Mouse (Mus musculus) heart, adult 2 months (tissue): ENCODE results near the gene Gm6871. TPM values are rescaled to one million over a fixed set of nuclear protein-coding genes. Genes with fewer than 3 reads are reported as not detected.
A peak's percentile ranks its signal among the peaks of the same experiment; 100 is the strongest.
"Not testable (repeated sequence)": the region's sequence is repeated elsewhere in the genome, so short reads cannot be mapped to it uniquely, and the experiment has no call there.

ENCODE experiments used
- DNase-seq, 2 experiments: peaks; one replicate each; pipeline ENCODE4 v3.0.0; 2021
- H3K27ac ChIP-seq: fragments of 200-600 bp; 2 replicates; pipeline ENCODE4 v1.8.1; 2022
- H3K27me3 ChIP-seq: fragments of 200-500 bp; 2 replicates; pipeline ENCODE4 v1.6.1; 2012; ENCODE audit warnings: mild to moderate bottlenecking, low read length, inconsistent platforms, mixed read lengths; ENCODE audit not compliant: control insufficient read depth, insufficient read depth
- H3K36me3 ChIP-seq: fragments of 200-500 bp; 2 replicates; pipeline ENCODE4 v1.6.1; 2012; ENCODE audit warnings: low read length, inconsistent platforms; ENCODE audit not compliant: control insufficient read depth, insufficient read depth
- H3K4me1 ChIP-seq: fragments of 200-500 bp; 2 replicates; pipeline ENCODE4 v1.6.1; 2011; ENCODE audit warnings: low read length; ENCODE audit not compliant: control insufficient read depth, insufficient read depth
- H3K4me3 ChIP-seq: fragments of 200-600 bp; 2 replicates; pipeline ENCODE4 v1.8.1; 2022
- H3K79me2 ChIP-seq: fragments of 200-500 bp; replicated peaks from 2 replicates; pipeline ENCODE4 v1.6.1; 2012; ENCODE audit warnings: mild to moderate bottlenecking, inconsistent platforms, low read length, moderate library complexity, mixed read lengths; ENCODE audit not compliant: control insufficient read depth, insufficient read depth
- H3K9ac ChIP-seq: fragments of 200-500 bp; 2 replicates; pipeline ENCODE4 v1.6.1; 2012; ENCODE audit warnings: low read depth, mild to moderate bottlenecking, control low read depth, inconsistent platforms, low read length, mixed read lengths
- CTCF ChIP-seq: fragments of 200-600 bp; IDR thresholded peaks from 2 replicates; pipeline ENCODE4 v1.8.1; 2022; ENCODE audit warnings: antibody characterized with exemption, mild to moderate bottlenecking, moderate library complexity
- EP300 ChIP-seq: fragments of 200-500 bp; IDR thresholded peaks from 2 replicates; pipeline ENCODE4 v1.6.1; 2011; ENCODE audit warnings: low read depth, low read length, control low read depth; ENCODE audit not compliant: insufficient read depth
- POLR2A ChIP-seq: fragments of 200-500 bp; IDR thresholded peaks from 2 replicates; pipeline ENCODE4 v1.6.1; 2011; ENCODE audit warnings: mild to moderate bottlenecking, low read depth, low read length, control low read depth; ENCODE audit not compliant: insufficient read depth
- WGBS: fragments of 180-500 bp; shearing (Covaris S2); methylation state at CpG from one replicate; pipeline ENCODE4 v1.1.7; 2018; 5-methylcytosine and 5-hydroxymethylcytosine counted together
- intact Hi-C: fragments of 180-260 bp; cut with DNase I; formaldehyde crosslinking; loops from one replicate; pipeline ENCODE4 v1.15.1; 2025
- polyA plus RNA-seq: library from polyadenylated mRNA; depleted of rRNA; stranded (reverse); fragments of >200 nt; gene quantifications from 2 replicates; pipeline ENCODE4 v1.2.3, GENCODE M21; 2012; rRNA removed
- total RNA-seq, 2 experiments: library from RNA; stranded (reverse); gene quantifications; 2 replicates each; pipeline ENCODE4 v1.2.3; 2021

Gene Gm6871
- total and polyA plus RNA-seq, 3 experiments = 0.16 TPM; not detected in 2

DNA sequence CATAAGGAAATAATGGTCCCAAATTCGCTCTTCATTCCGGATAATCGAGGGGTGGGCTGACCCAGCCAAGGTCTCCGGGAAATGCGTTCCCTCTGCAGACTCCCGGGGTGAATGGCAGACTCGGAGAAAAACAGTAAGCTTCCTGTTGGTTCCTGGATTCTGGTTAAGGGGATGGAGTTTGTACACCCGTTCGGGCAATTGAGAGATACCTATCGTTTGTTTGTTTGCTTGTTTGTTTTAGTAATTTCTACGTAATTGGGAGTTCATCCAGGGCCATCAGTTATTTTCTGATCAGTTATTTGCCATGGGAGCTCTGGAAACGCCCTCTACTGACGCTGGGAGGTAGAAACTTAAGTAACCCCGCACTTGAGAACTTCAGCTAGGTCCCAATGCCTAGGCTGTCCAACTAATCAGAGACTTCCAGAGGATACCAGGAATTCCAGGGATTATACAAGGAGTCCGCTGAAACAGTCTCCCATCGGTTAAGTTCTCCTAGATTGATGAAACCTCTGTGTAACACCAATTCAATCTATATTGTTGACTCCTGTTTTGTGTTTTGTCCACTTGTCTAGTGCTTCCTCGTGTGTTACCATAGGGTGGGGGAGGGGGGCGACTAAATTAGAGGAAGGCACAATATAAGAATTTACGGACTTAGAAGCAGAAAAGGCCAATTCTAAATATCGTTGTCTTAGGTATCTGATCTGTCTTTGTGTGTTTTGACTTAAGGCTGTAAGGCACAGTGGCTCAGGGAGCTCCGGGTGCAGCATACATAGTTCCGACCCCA, 73.1 kb downstream of the Gm6871 start:
- intact Hi-C loops = loop anchor here (2.0 to 10.0 kb wide), 2 partner anchors 98 to 1846 kb away; partner anchors contain the start of gene 2610021A01Rik
- WGBS = 16% methylated on average over 22 of the region's 22 CpGs
- DNase-seq = peak; percentile 67 to 69
- peak overlapping the region; percentile 77 for H3K9ac ChIP-seq
- TF ChIP-seq EP300 (no peak), CTCF (peak; percentile 77)
- no peaks in the 10 kb centered on the region for H3K36me3 ChIP-seq
- no peaks in the 10 kb centered on the region for H3K27me3 ChIP-seq
- no peaks in the 10 kb centered on the region for H3K4me1 ChIP-seq
- peak overlapping the region; percentile 86 for H3K27ac ChIP-seq
- H3K79me2 ChIP-seq = no peaks in the 10 kb centered on the region; the same call in 1 of the 2 replicates
- peak overlapping the region; percentile 64 for H3K4me3 ChIP-seq

DNA sequence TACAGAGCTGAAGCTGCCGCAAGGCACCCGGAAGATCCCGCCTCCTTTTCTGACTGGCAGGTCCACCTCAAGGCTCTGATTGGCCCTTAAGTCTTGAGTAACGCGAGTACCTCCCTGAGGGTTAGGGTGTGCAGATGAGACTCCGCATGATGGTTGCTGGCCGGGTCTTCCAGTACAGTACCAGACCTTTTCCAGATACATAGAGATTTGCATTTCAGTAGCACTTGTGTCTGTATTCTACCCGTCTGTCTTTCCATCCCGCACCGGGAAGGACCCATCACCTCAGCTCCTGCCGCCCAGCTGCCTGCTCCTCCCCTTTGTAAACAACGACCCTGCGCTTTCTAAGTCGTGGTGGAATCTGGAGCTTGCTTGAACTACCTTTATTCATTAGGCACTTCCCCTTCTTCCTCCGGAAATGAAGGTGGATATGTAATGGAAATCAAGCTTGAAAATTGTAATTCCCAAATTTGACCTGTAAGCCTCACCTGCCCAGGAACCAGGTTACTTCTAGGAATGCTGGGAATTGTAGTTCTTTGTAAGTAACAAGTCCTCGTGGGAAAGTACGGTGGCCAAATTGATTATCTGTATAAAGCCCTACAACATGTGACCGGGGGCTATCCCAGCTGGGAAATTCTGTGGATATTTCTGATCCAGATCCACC, 73.9 kb downstream of the Gm6871 start, which contains the start of the genes Gm20449 and AW146154:
TSS of gene Gm20449 (minus strand) at position 29 of the 661 bp plus-strand sequence.
TSS of gene AW146154 (minus strand) at position 502 of the 661 bp plus-strand sequence.
- Histone ChIP-seq H3K4me3 (peak within 1 kb of the TSS; percentile 64), H3K9ac (peak within 1 kb of the TSS; percentile 81), H3K79me2 (no peaks in the 10 kb centered on the region; the same call in 1 of the 2 replicates), H3K36me3 (no peaks in the 10 kb centered on the region), H3K27me3 (no peaks in the 10 kb centered on the region), H3K4me1 (no peaks in the 10 kb centered on the region), H3K27ac (peak within 1 kb of the TSS; percentile 86)
- intact Hi-C loops = loop anchor here (2.0 to 10.0 kb wide), 4 partner anchors 99 to 1845 kb away; partner anchors contain the start of genes 2610021A01Rik and Zfp788
- WGBS = under 1% methylated on average over 18 of the region's 18 CpGs
- no peak for TF ChIP-seq EP300
- peak; percentile 76 for TF ChIP-seq POLR2A
- peak; percentile 22; the same call in 1 of the 2 replicates for TF ChIP-seq CTCF
- peak; percentile 99 for DNase-seq

DNA sequence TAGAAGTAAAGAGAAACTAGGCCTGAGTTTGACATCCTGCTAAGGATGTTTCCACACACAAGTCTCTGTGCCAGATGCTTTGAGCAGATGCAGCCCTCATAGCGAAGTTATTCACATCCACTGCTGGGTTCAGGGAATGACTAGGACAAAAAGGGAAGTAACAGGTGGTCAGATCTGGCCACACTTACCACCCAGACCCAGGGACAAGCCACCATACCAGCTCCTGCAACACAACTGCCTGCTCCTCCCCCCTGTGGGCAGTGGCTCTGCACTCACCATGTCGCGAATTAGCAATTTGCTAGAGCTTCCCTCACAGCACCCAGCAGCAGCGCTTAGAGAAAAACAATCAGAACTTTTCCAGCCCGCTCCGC, 74.5 kb downstream of the Gm6871 start:
- H3K36me3 ChIP-seq, DNase-seq, H3K79me2 ChIP-seq, H3K27me3 ChIP-seq, H3K4me1 ChIP-seq: not testable (repeated sequence)
- H3K27ac ChIP-seq = peak overlapping the region; percentile 86
- peak overlapping the region; percentile 64 for H3K4me3 ChIP-seq
- intact Hi-C loops = loop anchor here (2.0 kb wide), 2 partner anchors 104 to 134 kb away; partner anchors contain the start of gene Zfp788
- WGBS = under 1% methylated on average over 6 of the region's 6 CpGs
- peak overlapping the region; percentile 81 for H3K9ac ChIP-seq

DNA sequence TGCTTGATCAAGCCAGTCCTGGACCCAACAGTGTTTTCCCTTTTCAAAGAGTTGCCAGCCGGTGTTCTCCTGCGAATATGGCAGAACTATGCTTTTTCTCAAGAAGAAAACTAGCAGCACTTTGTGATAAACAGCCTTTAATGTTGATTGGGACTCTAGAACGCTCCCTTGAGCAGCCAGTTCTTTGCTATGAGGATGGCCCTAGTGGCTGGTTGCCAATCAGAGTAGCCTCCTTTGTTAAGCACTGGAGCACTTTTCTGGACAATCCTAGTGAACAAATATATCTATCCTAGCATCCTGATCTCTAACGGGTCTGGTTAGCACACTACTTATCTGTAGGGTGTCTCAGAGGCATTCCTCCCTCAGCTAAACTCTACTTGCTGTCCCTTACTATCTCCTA, 75.0 kb downstream of the Gm6871 start:
- intact Hi-C loops = loop anchor here (2.0 kb wide), 2 partner anchors 104 to 134 kb away; partner anchors contain the start of gene Zfp788
- 53% methylated on average over 4 of the region's 4 CpGs for WGBS

DNA sequence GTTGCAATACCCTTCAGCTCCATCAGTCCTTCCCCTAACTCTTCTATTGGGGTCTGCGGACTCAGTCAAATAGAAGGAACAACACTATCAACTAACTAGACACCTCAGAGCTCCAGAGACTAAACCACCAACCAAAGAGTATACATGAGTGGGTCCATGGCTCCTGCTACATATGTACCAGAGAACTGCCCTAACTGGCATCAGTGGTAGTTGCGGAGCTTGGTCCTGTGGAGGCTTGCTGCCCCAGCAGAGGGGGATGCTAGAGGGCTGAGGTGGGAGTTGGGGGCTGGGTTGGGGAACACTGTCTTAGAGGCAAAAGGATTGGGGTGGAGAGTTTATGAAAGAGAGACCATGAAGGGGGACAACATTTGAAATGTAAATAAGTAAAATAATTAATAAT, 75.6 kb downstream of the Gm6871 start:
- H3K27ac ChIP-seq = no peak overlapping the region
- no peaks in the 10 kb centered on the region for H3K4me1 ChIP-seq
- DNase-seq = no peak
- no peak for TF ChIP-seq CTCF
- H3K9ac ChIP-seq = no peak overlapping the region
- no peaks in the 10 kb centered on the region; the same call in 1 of the 2 replicates for H3K79me2 ChIP-seq
- H3K4me3 ChIP-seq = no peak overlapping the region
- intact Hi-C loops = loop anchor here (2.0 kb wide), 2 partner anchors 103 to 135 kb away; partner anchors contain the start of gene Zfp788
- 99% methylated on average over 2 of the region's 2 CpGs for whole genome bisulfite sequencing
- H3K36me3 ChIP-seq = no peaks in the 10 kb centered on the region
- H3K27me3 ChIP-seq = no peaks in the 10 kb centered on the region

More for the DNA sequence above, 75.0 kb downstream of the Gm6871 start:
- peak overlapping the region; percentile 64 for H3K4me3 ChIP-seq
- not testable (repeated sequence) for H3K4me1 ChIP-seq, H3K36me3 ChIP-seq, H3K79me2 ChIP-seq, H3K27me3 ChIP-seq, H3K9ac ChIP-seq, DNase-seq
- H3K27ac ChIP-seq = peak overlapping the region; percentile 86

Other genes starting within 250 kb of the Gm6871 start
- 10 to 100 TPM; 10.1 to 10.6 TPM for gene AI987944, start 180.3 kb downstream of the Gm6871 start, total RNA-seq
- gene AI987944, start 180.3 kb downstream of the Gm6871 start, polyA plus RNA-seq = 3.5 and 6.5 TPM in 2 replicates
- under 1 TPM; 0.16 to 0.20 TPM for gene Vmn2r57, start 125.0 kb downstream of the Gm6871 start, total RNA-seq
- 0.23 and 0.25 TPM in 2 replicates for gene Vmn2r57, start 125.0 kb downstream of the Gm6871 start, polyA plus RNA-seq
- under 1 TPM; 0.08 to 0.09 TPM for gene Gm20449, start 74.2 kb downstream of the Gm6871 start, total RNA-seq
- gene Gm20449, start 74.2 kb downstream of the Gm6871 start, polyA plus RNA-seq = 0.04 and 0.20 TPM in 2 replicates
- 1 to 10 TPM; 3.3 to 5.2 TPM for gene AW146154, start 73.8 kb downstream of the Gm6871 start, total RNA-seq
- 2.2 and 4.9 TPM in 2 replicates for gene AW146154, start 73.8 kb downstream of the Gm6871 start, polyA plus RNA-seq
- 1 to 10 TPM; 8.5 to 9.2 TPM for gene 2610021A01Rik, start 25.6 kb upstream of the Gm6871 start, total RNA-seq
- gene 2610021A01Rik, start 25.6 kb upstream of the Gm6871 start, polyA plus RNA-seq = 3.4 and 4.4 TPM in 2 replicates
- gene Zfp788, start 59.5 kb upstream of the Gm6871 start, total RNA-seq = 10 to 100 TPM in 1 of 2 experiments, 1 to 10 TPM in 1; 8.5 to 10.4 TPM
- gene Zfp788, start 59.5 kb upstream of the Gm6871 start, polyA plus RNA-seq = 0.90 and 2.3 TPM in 2 replicates